Mouse (Mus musculus): Measurements from ENCODE around the gene Mamld1. TPM values are rescaled to one million over a fixed set of nuclear protein-coding genes. Genes with fewer than 3 reads are reported as not detected.

Mamld1 gene
- polyA plus RNA-seq, 1 experiment from 2014 or later: 6.0 TPM

DNA sequence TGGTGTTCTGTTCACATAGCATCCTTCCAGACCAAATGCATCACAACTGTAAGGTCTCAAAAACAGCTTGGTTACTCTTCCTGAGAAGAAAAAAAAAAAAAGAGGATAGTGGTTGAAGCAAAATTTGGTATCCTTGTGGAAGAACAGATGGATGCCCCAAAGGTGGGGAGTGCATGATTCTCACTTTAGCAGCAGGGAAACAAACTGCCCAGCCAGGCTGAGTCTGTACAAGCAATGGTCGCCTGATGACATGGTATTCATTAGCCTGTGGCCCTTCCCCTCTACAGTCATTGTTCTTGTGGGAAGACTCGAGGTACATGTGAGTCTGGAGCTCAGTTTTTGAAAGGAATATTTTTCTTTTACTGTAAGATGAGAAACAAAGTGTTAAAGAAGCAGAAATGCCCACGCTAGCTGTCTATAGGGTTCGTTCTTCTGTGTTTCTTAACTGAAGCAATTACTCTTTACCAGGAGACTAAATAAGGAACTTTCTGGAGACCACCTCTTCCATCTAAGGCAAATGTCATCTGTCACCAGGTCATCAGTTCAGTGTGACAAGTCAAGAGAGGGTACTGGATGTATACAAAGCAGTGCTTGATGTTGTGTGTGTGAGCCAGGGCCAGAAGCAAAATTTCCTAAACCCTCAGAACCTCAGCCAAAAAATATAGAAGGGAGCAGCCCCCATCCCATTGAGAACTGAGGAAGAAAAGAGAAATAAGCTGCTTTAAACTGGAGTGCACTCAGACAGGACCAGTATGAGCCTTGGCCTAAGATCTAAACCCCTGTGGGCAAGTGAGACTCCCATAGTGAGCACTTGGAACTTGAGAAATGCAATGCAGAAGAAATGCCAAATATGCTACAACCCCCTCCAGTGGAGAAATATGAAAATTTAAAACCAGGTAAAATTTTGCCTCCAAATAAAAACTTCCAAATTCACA is 72.6 kb downstream of the Mamld1 start:
- ATAC-seq: no peak
- no peaks in the 10 kb centered on the region for H3K9me3 ChIP-seq (replicated peaks; ENCODE audit: control insufficient read depth, low read length, poor library complexity, severe bottlenecking)
- H3K4me3 ChIP-seq (ENCODE audit: low read depth, low read length): no peak overlapping the region
- H3K9ac ChIP-seq (ENCODE audit: low read depth, low read length): no peak overlapping the region
- H3K36me3 ChIP-seq (ENCODE audit: control insufficient read depth, insufficient read depth, low read length): no peaks in the 10 kb centered on the region
- H3K4me2 ChIP-seq (ENCODE audit: low read length): no peak overlapping the region
- no peak overlapping the region for H3K27ac ChIP-seq (ENCODE audit: low read length)
- WGBS: 83% methylated on average over 4 of the region's 4 CpGs
- no peaks in the 10 kb centered on the region for H3K27me3 ChIP-seq (ENCODE audit: control insufficient read depth, insufficient read depth, low read depth, low read length)
- no peaks in the 10 kb centered on the region for H3K4me1 ChIP-seq (ENCODE audit: control insufficient read depth, insufficient read depth, low read length)

GRCm38 (mm10) chrX:71125013-71125412 is 75.0 kb downstream of the Mamld1 start:
- no peaks in the 10 kb centered on the region for H3K9me3 ChIP-seq (replicated peaks; ENCODE audit: control insufficient read depth, low read length, poor library complexity, severe bottlenecking)
- no peaks in the 10 kb centered on the region for H3K27me3 ChIP-seq (ENCODE audit: control insufficient read depth, insufficient read depth, low read depth, low read length)
- H3K36me3 ChIP-seq (ENCODE audit: control insufficient read depth, insufficient read depth, low read length): no peaks in the 10 kb centered on the region
- no peak overlapping the region for H3K4me2 ChIP-seq (ENCODE audit: low read length)
- H3K4me1 ChIP-seq (ENCODE audit: control insufficient read depth, insufficient read depth, low read length): no peaks in the 10 kb centered on the region
- 85% methylated on average over 7 of the region's 7 CpGs for WGBS
- ATAC-seq: no peak
- H3K4me3 ChIP-seq (ENCODE audit: low read depth, low read length): no peak overlapping the region
- H3K27ac ChIP-seq (ENCODE audit: low read length): no peak overlapping the region
- no peak overlapping the region for H3K9ac ChIP-seq (ENCODE audit: low read depth, low read length)

GRCm38 (mm10) chrX:71131464-71131863 is 81.4 kb downstream of the Mamld1 start:
- no peak for ATAC-seq
- no peak overlapping the region for H3K27ac ChIP-seq (ENCODE audit: low read length)
- no peak overlapping the region for H3K9ac ChIP-seq (ENCODE audit: low read depth, low read length)
- H3K4me3 ChIP-seq (ENCODE audit: low read depth, low read length): no peak overlapping the region
- H3K27me3 ChIP-seq (ENCODE audit: control insufficient read depth, insufficient read depth, low read depth, low read length): no peaks in the 10 kb centered on the region
- no peaks in the 10 kb centered on the region for H3K9me3 ChIP-seq (replicated peaks; ENCODE audit: control insufficient read depth, low read length, poor library complexity, severe bottlenecking)
- H3K36me3 ChIP-seq (ENCODE audit: control insufficient read depth, insufficient read depth, low read length): no peaks in the 10 kb centered on the region
- no peak overlapping the region for H3K4me2 ChIP-seq (ENCODE audit: low read length)
- H3K4me1 ChIP-seq (ENCODE audit: control insufficient read depth, insufficient read depth, low read length): no peaks in the 10 kb centered on the region

DNA sequence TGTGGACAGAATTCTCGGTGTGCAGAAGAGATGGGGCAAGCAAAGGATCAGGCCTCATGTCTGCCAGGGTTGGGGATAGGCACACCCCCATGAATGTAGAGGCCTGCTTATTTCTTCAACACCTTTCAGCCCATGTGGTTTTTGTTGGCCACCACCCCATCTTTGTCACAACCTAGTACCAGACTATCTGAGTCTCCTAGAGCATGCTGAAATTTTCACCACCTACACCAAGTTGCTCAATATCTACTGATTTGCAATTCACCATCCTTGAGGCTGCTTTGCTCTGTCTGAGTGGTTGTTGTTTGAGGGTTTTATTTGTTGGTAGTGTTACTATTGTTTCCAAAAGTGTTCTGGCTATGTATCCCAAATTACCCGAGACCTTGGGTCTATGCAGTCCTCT is 91.3 kb downstream of the Mamld1 start:
- WGBS: 79% methylated on average over 2 of the region's 2 CpGs
- Histone ChIP-seq H3K27ac (ENCODE audit: low read length) (no peak overlapping the region), H3K4me3 (ENCODE audit: low read depth, low read length) (no peak overlapping the region), H3K27me3 (ENCODE audit: control insufficient read depth, insufficient read depth, low read depth, low read length) (no peaks in the 10 kb centered on the region), H3K36me3 (ENCODE audit: control insufficient read depth, insufficient read depth, low read length) (no peaks in the 10 kb centered on the region), H3K9me3 (replicated peaks; ENCODE audit: control insufficient read depth, low read length, poor library complexity, severe bottlenecking) (no peaks in the 10 kb centered on the region), H3K9ac (ENCODE audit: low read depth, low read length) (no peak overlapping the region), H3K4me2 (ENCODE audit: low read length) (no peak overlapping the region), H3K4me1 (ENCODE audit: control insufficient read depth, insufficient read depth, low read length) (no peaks in the 10 kb centered on the region)
- no peak for ATAC-seq

- no peaks in the 10 kb centered on the region for H3K36me3 ChIP-seq (ENCODE audit: control insufficient read depth, insufficient read depth, low read length)
- no peaks in the 10 kb centered on the region for H3K4me1 ChIP-seq (ENCODE audit: control insufficient read depth, insufficient read depth, low read length)
- 35% methylated on average over 1 of the region's 1 CpGs for WGBS
- H3K9me3 ChIP-seq (replicated peaks; ENCODE audit: control insufficient read depth, low read length, poor library complexity, severe bottlenecking): no peaks in the 10 kb centered on the region
- no peak overlapping the region for H3K9ac ChIP-seq (ENCODE audit: low read depth, low read length)
- H3K4me3 ChIP-seq (ENCODE audit: low read depth, low read length): no peak overlapping the region
- H3K27ac ChIP-seq (ENCODE audit: low read length): no peak overlapping the region
- H3K4me2 ChIP-seq (ENCODE audit: low read length): no peak overlapping the region
- H3K27me3 ChIP-seq (ENCODE audit: control insufficient read depth, insufficient read depth, low read depth, low read length): no peaks in the 10 kb centered on the region
- ATAC-seq: no peak
These were observed 99.5 kb downstream of the Mamld1 start for GRCm38 (mm10) chrX:71149441-71150050.

GRCm38 (mm10) chrX:71150551-71151001 is 100.5 kb downstream of the Mamld1 start:
- WGBS: 81% methylated on average over 4 of the region's 4 CpGs
- Histone ChIP-seq H3K4me3 (ENCODE audit: low read depth, low read length) (no peak overlapping the region), H3K4me1 (ENCODE audit: control insufficient read depth, insufficient read depth, low read length) (no peaks in the 10 kb centered on the region), H3K27me3 (ENCODE audit: control insufficient read depth, insufficient read depth, low read depth, low read length) (no peaks in the 10 kb centered on the region), H3K4me2 (ENCODE audit: low read length) (no peak overlapping the region), H3K36me3 (ENCODE audit: control insufficient read depth, insufficient read depth, low read length) (no peaks in the 10 kb centered on the region), H3K9ac (ENCODE audit: low read depth, low read length) (no peak overlapping the region), H3K27ac (ENCODE audit: low read length) (no peak overlapping the region), H3K9me3 (replicated peaks; ENCODE audit: control insufficient read depth, low read length, poor library complexity, severe bottlenecking) (no peaks in the 10 kb centered on the region)
- ATAC-seq: no peak

DNA sequence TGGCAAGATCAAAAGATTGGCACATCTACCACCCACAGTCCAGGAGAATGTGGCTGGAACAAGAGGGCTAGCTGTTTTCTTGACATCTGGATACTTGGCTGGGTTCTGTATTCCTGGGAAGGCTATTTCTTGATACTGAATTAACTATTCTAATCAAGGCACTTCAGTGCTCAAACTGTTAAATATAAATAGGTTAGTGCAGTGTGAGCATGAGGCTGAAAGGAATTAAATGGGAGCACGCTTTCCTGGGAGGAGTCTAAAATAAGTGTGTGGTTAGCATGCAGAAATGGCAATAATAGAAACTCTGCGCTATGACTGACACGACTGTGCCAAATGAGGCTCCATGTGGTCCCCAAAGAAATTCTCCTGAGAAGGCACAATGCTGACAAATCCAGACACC is 131.5 kb downstream of the Mamld1 start:
- Histone ChIP-seq H3K27me3 (ENCODE audit: control insufficient read depth, insufficient read depth, low read depth, low read length) (no peaks in the 10 kb centered on the region), H3K27ac (ENCODE audit: low read length) (no peak overlapping the region), H3K36me3 (ENCODE audit: control insufficient read depth, insufficient read depth, low read length) (no peaks in the 10 kb centered on the region), H3K4me3 (ENCODE audit: low read depth, low read length) (no peak overlapping the region), H3K9ac (ENCODE audit: low read depth, low read length) (no peak overlapping the region), H3K4me1 (ENCODE audit: control insufficient read depth, insufficient read depth, low read length) (no peaks in the 10 kb centered on the region), H3K9me3 (replicated peaks; ENCODE audit: control insufficient read depth, low read length, poor library complexity, severe bottlenecking) (no peaks in the 10 kb centered on the region), H3K4me2 (ENCODE audit: low read length) (no peak overlapping the region)
- ATAC-seq: no peak
- 80% methylated on average over 3 of the region's 3 CpGs for whole genome bisulfite sequencing

DNA sequence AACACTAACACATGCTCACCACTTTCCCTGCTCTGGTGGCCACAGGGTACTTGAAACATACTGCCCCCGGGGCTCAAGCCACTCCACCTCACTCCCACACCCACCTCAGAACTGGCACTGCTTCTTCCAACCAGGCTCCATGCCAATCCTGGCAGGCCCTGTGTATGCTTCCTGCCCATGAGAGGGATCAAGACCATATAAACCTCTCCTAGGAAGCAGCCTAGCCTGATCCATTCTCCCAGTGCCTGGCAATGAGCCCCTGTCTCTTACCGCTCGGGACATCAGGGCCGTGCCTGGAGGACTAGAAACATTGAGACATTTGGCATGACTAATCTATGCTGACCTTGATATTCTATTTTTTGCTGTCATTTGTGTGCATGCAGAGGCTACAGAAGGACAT is 133.6 kb downstream of the Mamld1 start:
- 94% methylated on average over 4 of the region's 4 CpGs for WGBS
- Histone ChIP-seq H3K4me1 (ENCODE audit: control insufficient read depth, insufficient read depth, low read length) (no peaks in the 10 kb centered on the region), H3K27me3 (ENCODE audit: control insufficient read depth, insufficient read depth, low read depth, low read length) (no peaks in the 10 kb centered on the region), H3K36me3 (ENCODE audit: control insufficient read depth, insufficient read depth, low read length) (no peaks in the 10 kb centered on the region), H3K4me3 (ENCODE audit: low read depth, low read length) (no peak overlapping the region), H3K9me3 (replicated peaks; ENCODE audit: control insufficient read depth, low read length, poor library complexity, severe bottlenecking) (no peaks in the 10 kb centered on the region), H3K4me2 (ENCODE audit: low read length) (no peak overlapping the region), H3K27ac (ENCODE audit: low read length) (no peak overlapping the region), H3K9ac (ENCODE audit: low read depth, low read length) (no peak overlapping the region)
- ATAC-seq: no peak

DNA sequence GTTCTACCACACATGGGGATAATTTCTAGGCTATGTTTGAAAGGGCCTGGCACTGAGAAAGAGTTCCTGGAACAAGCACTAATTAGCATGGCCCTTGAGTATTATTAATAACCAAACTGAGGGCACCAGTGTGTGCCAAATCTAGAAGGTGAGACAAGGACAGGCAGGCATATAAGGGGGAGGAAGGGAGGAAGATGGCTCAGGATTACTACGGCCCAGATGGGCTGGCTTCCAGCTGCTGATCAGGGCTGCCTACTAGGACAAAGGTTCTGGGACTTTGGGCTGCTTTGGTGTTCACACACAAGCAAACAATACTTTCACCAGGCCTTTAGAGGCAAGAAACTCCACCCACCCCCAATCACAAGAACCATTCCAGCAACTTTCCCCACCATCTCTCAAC is 136.3 kb downstream of the Mamld1 start:
- H3K4me3 ChIP-seq (ENCODE audit: low read depth, low read length): no peak overlapping the region
- WGBS: 80% methylated on average over 1 of the region's 1 CpGs
- no peak overlapping the region for H3K27ac ChIP-seq (ENCODE audit: low read length)
- H3K9me3 ChIP-seq (replicated peaks; ENCODE audit: control insufficient read depth, low read length, poor library complexity, severe bottlenecking): no peaks in the 10 kb centered on the region
- H3K9ac ChIP-seq (ENCODE audit: low read depth, low read length): no peak overlapping the region
- no peak overlapping the region for H3K4me2 ChIP-seq (ENCODE audit: low read length)
- H3K27me3 ChIP-seq (ENCODE audit: control insufficient read depth, insufficient read depth, low read depth, low read length): no peaks in the 10 kb centered on the region
- H3K4me1 ChIP-seq (ENCODE audit: control insufficient read depth, insufficient read depth, low read length): no peaks in the 10 kb centered on the region
- no peaks in the 10 kb centered on the region for H3K36me3 ChIP-seq (ENCODE audit: control insufficient read depth, insufficient read depth, low read length)
- ATAC-seq: no peak

All from midbrain, embryonic 16.5 days (tissue).